Mouse (Mus musculus): ENCODE data around the gene Pigx. TPM values are rescaled to one million over a fixed set of nuclear protein-coding genes. Genes with fewer than 3 reads are reported as not detected.
A peak's percentile ranks its signal among the peaks of the same experiment; 100 is the strongest.
"Not testable (repeated sequence)": the region's sequence is repeated elsewhere in the genome, so short reads cannot be mapped to it uniquely, and the experiment has no call there.

Pigx gene
- total RNA-seq, 2 experiments from 2014 or later: 26.4 TPM

GRCm38 (mm10) chr16:32113541-32114218, 14.1 kb upstream of the Pigx start:
- intact Hi-C loops (cut with DNase I): loop anchor here (5.0 kb wide), 1 partner anchor 134 kb away; the partner anchor contains the start of genes Fbxo45 and Wdr53

GRCm38 (mm10) chr16:32110951-32111699, 11.6 kb upstream of the Pigx start:
- intact Hi-C loops (cut with DNase I): loop anchor here (5.0 kb wide), 1 partner anchor 136 kb away; the partner anchor contains the start of genes Fbxo45 and Wdr53

More at GRCm38 (mm10) chr16:32113541-32114218, 14.1 kb upstream of the Pigx start:
- DNase-seq (ENCODE audit: low spot score in 2 of 2): peak; percentile 68 to 72

DNA sequence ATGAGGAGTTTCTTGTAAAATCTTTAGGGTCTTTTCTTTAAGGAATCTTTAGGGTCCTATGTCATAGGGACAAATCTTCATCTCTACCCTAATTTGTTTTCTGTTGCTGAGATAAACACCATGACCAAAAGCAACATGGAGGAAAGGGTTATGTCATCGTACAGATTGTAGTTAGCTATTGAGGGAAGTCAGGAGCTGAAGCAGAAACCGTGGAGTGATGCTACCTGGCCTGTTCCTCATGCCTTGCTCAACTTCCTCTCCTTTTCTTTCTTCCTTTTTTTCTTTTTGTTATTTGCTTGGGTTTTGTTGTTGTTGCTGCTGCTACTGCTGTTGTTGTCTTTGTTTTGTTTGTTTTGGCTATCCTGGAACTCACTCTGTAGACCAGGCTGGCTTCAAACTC, 9.0 kb upstream of the Pigx start:
- intact Hi-C loops (cut with DNase I): no loop called here

More at GRCm38 (mm10) chr16:32110951-32111699, 11.6 kb upstream of the Pigx start:
- peak in 1 of 2 experiments; percentile 64 for DNase-seq (ENCODE audit: low spot score in 2 of 2)

GRCm38 (mm10) chr16:32108170-32108569, 8.6 kb upstream of the Pigx start:
- intact Hi-C loops (cut with DNase I): no loop called here
- DNase-seq (ENCODE audit: low spot score in 2 of 2): no peak

More for the DNA sequence above, 9.0 kb upstream of the Pigx start:
- no peak for DNase-seq (ENCODE audit: low spot score in 2 of 2)

DNA sequence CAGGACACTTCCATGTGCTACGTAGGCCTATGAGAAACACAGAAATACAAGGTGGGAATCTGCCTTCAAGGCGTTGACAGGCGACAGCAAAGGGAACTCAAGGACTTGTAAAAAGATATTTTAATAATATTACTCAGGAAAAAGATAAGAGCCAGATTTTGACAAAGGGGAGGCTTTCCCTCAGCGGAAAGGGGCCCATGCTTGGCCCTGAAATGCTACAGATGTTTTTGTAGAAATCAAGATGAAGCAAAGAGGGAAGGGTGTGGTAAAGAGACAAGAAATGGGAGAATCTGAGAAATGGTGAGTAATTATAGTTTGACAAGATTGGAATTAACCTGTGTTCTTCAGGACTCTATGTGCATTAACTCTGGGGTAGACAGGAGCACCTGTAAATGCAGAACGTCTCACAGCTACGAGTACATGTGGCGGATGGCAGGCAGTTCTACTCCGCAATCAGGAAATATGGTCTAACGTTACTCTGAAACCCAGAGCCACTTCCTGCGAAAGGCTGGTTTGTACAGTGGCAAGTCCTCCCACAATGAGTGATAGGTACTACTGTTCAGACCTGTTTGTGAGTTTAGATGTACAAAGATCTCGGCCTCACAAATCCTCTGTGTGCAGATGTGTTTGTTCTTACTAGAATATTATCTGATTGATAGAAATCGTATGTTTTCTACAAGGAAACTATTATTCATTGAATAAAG, 8.0 kb upstream of the Pigx start:
- no peak for DNase-seq (ENCODE audit: low spot score in 2 of 2)
- intact Hi-C loops (cut with DNase I): no loop called here

DNA sequence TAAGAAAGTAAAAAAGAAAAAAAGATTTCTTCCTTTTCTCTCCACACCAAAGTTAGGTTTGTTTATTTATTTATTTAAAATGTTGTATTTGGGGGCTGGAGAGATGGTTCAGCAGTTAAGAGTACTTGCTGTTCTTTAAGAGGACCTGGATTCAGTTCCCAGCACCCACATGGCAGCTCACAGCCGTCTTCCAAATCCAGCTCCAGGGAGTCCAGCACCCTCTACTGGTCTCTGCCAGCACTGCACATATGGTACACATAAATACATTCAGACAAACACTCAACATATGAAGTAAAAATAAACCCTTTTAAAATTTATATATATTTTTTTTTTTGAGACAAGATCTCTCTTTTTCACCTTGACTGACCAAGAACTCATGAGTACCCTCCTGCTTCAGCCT, 6.2 kb upstream of the Pigx start:
- intact Hi-C loops (cut with DNase I): no loop called here
- no peak for DNase-seq (ENCODE audit: low spot score in 2 of 2)

DNA sequence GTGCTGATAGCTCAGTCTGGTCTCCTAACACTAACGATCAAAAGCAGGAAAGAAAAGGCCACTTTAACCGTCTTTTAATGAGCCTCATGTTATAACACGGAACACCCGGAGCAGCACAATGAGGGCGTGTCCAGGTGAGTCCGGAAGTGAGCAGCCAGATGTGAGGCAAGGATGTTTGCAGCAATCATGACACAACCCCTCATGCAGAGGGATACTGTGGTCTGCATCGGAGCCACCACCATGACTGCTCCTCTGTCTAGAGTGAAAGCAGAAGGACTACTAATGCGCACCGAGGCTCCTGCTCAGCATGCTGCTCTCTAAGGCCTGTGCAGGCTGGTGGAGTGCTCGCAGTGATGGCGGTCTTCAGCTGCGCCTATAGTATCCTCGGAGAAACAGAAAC, 2.8 kb upstream of the Pigx start:
- intact Hi-C loops (cut with DNase I): no loop called here
- DNase-seq (ENCODE audit: low spot score in 2 of 2): no peak

GRCm38 (mm10) chr16:32098897-32099637, 473 bp downstream of the Pigx start:
- DNase-seq (ENCODE audit: low spot score in 2 of 2): no peak
- intact Hi-C loops (cut with DNase I): no loop called here

DNA sequence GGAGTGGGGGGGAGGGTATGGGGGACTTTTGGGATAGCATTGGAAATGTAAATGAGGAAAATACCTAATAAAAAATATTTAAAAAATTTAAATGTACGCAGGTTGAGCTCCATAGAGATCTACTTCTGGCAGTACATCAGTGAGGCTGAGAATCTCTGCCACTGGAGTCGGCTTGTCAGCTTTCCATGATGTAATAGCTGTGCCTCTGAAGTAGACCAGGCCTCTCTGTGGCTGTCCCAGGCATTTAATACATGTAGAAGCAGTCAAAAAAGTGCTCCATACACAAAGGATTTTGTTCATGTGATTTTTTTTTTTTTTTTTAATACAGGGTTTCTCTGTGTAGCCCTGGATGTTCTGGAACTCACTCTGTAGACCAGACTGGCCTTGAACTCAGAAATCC, 1.8 kb downstream of the Pigx start:
- intact Hi-C loops (cut with DNase I); DNase-seq (ENCODE audit: low spot score in 2 of 2): not testable (repeated sequence)

DNA sequence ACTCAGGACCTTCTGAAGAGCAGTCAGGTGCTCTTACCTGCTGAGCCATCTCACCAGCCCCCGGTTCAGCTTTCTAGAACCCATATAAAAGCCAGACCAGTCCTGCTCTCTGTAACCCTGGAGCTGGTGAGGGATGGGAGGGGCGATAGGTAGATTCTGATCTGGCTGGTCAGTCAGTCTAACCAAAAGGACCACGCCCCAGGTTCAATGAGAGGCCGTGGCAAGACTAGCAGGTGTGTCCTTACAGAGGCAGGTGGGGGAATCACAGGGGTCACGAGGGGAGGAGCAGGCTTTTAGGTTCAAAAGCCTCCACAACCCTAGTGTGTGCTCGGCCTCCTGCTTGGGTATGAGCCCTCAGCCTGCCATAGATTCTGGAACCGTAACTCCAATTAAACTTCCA, 8.1 kb downstream of the Pigx start:
- DNase-seq (ENCODE audit: low spot score in 2 of 2): no peak

DNA sequence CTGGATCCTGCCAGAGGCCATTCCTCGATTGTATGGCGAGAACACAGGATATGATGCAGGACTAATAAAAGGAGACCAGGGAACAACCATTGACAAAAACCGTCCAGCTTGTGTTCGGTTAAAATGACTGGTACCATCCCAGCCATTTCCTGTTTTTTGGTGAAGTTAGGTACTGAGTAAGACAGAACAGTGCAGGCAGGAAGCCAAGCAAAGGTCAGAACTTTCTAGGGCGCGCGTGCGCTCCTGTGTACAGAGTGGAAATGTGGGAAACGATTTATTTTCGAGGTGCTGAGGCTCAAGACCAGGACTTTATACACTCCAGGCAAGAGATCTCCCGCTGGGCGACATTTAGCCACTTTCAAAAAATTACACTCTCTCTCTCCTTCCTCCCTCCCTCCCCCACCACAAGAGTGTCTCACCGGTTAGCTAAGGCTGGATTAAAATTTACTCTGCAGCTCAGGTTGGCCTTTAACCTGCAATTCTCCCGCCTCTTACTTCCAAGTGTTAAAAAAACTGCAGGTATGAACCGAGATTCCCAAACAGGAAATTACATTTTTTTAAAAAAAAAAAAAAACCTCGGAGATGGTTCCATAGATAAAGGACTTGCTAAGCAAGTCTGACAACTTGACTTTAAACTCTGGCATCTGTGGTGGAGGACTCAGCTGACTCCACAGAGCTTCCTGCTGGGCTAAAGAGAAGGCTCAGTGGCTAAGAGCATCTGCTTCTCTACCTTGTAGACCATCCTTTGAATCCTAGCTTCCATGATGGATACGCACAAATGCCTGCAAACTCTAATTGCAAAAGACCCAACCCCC, 11.7 kb downstream of the Pigx start:
- DNase-seq (ENCODE audit: low spot score in 2 of 2): no peak
- intact Hi-C loops (cut with DNase I): no loop called here

More for the DNA sequence above, 8.1 kb downstream of the Pigx start:
- intact Hi-C loops (cut with DNase I): no loop called here

DNA sequence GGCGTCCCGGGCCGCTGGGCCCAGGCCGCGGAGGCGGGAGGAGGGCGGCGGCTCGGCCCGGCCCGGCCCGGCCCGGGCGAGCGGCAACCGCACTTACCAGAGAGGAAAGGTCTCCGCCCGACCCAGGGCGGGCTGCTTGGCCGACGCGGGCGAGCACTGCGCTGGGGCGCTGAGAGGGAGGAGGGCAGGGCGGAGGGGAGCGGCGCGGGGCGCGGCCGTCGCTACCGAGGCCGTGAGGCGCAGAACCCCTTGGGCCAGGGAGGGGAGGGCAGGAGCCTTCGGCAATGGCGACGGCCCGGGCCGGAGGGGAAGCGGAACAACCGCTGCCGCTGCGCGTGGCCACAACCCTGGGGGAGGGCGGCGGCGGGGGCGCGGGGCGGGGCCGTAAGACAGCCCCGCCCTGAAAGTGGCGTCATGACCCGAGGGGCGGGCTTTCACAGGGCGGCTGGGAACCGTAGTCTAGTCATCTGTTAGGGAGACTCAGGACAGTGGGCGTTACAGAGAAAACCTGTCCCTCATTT, 20.5 kb downstream of the Pigx start, which contains the start of gene Pak2:
TSS of gene Pak2 (minus strand) at position 352 of the 521 bp plus-strand sequence.
- peak; percentile 73 to 81 for DNase-seq (ENCODE audit: low spot score in 2 of 2)
- intact Hi-C loops (cut with DNase I): no loop called here

- intact Hi-C loops (cut with DNase I): no loop called here
- DNase-seq (ENCODE audit: low spot score in 2 of 2): peak; percentile 27
Measured at GRCm38 (mm10) chr16:32078408-32078990, 21.0 kb downstream of the Pigx start.

GRCm38 (mm10) chr16:32077648-32078407, 21.7 kb downstream of the Pigx start:
- intact Hi-C loops (cut with DNase I): no loop called here
- DNase-seq (ENCODE audit: low spot score in 2 of 2): no peak

DNA sequence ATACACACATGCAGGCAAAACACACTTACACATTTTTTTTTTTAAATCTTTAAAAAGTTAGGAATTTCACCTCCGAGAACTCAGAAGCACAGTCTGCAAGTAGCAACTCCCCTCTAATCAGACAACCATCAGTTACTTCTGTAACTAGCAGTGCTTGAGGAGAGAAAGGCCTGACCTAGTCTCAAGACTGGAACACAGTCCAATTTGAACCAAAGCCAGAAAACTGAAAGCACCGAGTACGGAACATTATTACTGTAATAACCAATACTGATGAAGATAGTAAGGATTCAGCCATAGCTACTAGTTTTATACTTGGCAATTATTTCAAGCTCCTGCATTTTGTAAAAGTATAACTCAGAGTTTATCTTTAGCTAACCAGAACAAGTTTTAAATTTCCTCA, 23.1 kb downstream of the Pigx start:
- intact Hi-C loops (cut with DNase I): no loop called here
- no peak for DNase-seq (ENCODE audit: low spot score in 2 of 2)

GRCm38 (mm10) chr16:32075762-32076161, 23.8 kb downstream of the Pigx start:
- no peak for DNase-seq (ENCODE audit: low spot score in 2 of 2)
- intact Hi-C loops (cut with DNase I): no loop called here

DNA sequence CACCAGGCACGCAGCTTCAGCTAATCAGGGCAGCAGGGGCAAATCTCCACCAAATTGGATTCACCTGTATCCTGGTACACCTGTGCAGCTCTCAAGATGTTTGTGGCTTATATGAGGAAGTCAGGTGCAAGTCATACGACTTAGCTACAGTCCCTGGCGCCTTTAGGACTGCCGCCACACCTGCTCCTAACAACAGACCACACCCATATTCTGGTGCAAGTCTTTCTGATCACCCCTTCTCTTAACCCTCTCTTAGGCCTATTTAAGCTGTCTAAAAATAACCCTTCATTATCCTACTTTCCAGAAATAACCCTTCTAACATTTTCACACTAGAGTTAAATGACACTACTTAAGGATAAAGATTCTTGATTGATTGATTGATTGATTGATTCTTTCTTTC, 29.5 kb downstream of the Pigx start:
- DNase-seq (ENCODE audit: low spot score in 2 of 2); intact Hi-C loops (cut with DNase I): not testable (repeated sequence)
